Mouse (Mus musculus) cerebellum, adult 2 months (tissue): ENCODE results near the gene Wdr62.
A peak's percentile ranks its signal among the peaks of the same experiment; 100 is the strongest.

Experiments used
- CTCF ChIP-seq: fragments of 200-500 bp; IDR thresholded peaks from 2 replicates; pipeline ENCODE4 v1.5.1; 2011; ENCODE audit warnings: low read depth, mild to moderate bottlenecking, control low read depth, low read length, moderate library complexity, borderline replicate concordance; ENCODE audit not compliant: insufficient read depth
- POLR2A ChIP-seq: fragments of 200-500 bp; IDR thresholded peaks from 2 replicates; pipeline ENCODE4 v1.6.1; 2011; ENCODE audit warnings: low read length, control low read depth, borderline replicate concordance; ENCODE audit not compliant: insufficient read depth

- no peak for TF ChIP-seq CTCF
- 0 out of 2 replicates have a peak, but pooled peaks have one; percentile 13 for TF ChIP-seq POLR2A
Measured at GRCm38 (mm10) chr7:30327140-30327539, 46.9 kb upstream of the Wdr62 start.
